Mouse (Mus musculus) stomach, embryonic 15.5 days (tissue): ENCODE data around the gene Ankrd33b. TPM values are rescaled to one million over a fixed set of nuclear protein-coding genes. Genes with fewer than 3 reads are reported as not detected.

Experiments used
- ATAC-seq: fragments of 200-750 bp; cut with Nextera tagmentation; 2 replicates; pipeline ENCODE4 v1.8.0; 2017; ENCODE audit warnings: low read depth, moderate number of reproducible peaks, moderate TSS enrichment; ENCODE audit not compliant: insufficient read depth, low FRiP score
- H3K27ac ChIP-seq: fragments of 300-500 bp; sonication (generic); 2 replicates; pipeline ENCODE4 v1.5.1; 2015; ENCODE audit warnings: mild to moderate bottlenecking, inconsistent platforms
- H3K27me3 ChIP-seq: fragments of 300-500 bp; sonication (generic); replicated peaks from 2 replicates; pipeline ENCODE4 v1.6.1; 2015; ENCODE audit warnings: inconsistent platforms
- H3K36me3 ChIP-seq: fragments of 300-500 bp; sonication (generic); 2 replicates; pipeline ENCODE4 v1.6.1; 2015; ENCODE audit warnings: inconsistent platforms
- H3K4me1 ChIP-seq: fragments of 300-500 bp; sonication (generic); 2 replicates; pipeline ENCODE4 v1.6.1; 2015; ENCODE audit warnings: inconsistent platforms
- H3K4me2 ChIP-seq: fragments of 300-500 bp; sonication (generic); 2 replicates; pipeline ENCODE4 v1.6.1; 2015; ENCODE audit warnings: mild to moderate bottlenecking, inconsistent platforms
- H3K4me3 ChIP-seq: fragments of 300-500 bp; sonication (generic); replicated peaks from 2 replicates; pipeline ENCODE4 v1.5.1; 2015; ENCODE audit warnings: inconsistent platforms
- H3K9ac ChIP-seq: fragments of 300-500 bp; sonication (generic); 2 replicates; pipeline ENCODE4 v1.6.1; 2015; ENCODE audit warnings: inconsistent platforms
- H3K9me3 ChIP-seq: fragments of 300-500 bp; sonication (generic); 2 replicates; pipeline ENCODE4 v1.6.1; 2016; ENCODE audit warnings: inconsistent platforms
- WGBS: fragments of 180-500 bp; shearing (Covaris S2); methylation state at CpG from one replicate; pipeline ENCODE4 v1.1.7; 2015; 5-methylcytosine and 5-hydroxymethylcytosine counted together
- polyA plus RNA-seq: library from polyadenylated mRNA; unstranded; fragments of >200 nt; fragmentation: Nextera tagmentation; extraction: Ambion mirVana; gene quantifications from 2 replicates; pipeline ENCODE4 v1.2.1, GENCODE M21; 2015

Ankrd33b gene
- polyA plus RNA-seq, 1 experiment from 2014 or later, result 0.87 TPM

GRCm38 (mm10) chr15:31365720-31366591 is 1.6 kb downstream of the Ankrd33b start:
- Histone ChIP-seq H3K27ac (no peak overlapping the region), H3K9me3 (no peaks in the 10 kb centered on the region), H3K9ac (no peak overlapping the region), H3K27me3 (peaks cover 42% of the 10 kb centered on the region), H3K4me2 (peak overlapping the region; percentile 98), H3K36me3 (no peaks in the 10 kb centered on the region), H3K4me1 (peaks cover 7% of the 10 kb centered on the region; the same call in 1 of the 2 replicates), H3K4me3 (peak overlapping the region; percentile 53)
- WGBS, result 3% methylated on average over 37 of the region's 37 CpGs
- no peak for ATAC-seq

GRCm38 (mm10) chr15:31365041-31365719 is 2.3 kb downstream of the Ankrd33b start:
- ATAC-seq, result no peak
- H3K27me3 ChIP-seq, result peaks cover 42% of the 10 kb centered on the region

GRCm38 (mm10) chr15:31364396-31364795 is 3.1 kb downstream of the Ankrd33b start:
- Histone ChIP-seq H3K4me3 (no peak overlapping the region), H3K4me1 (peaks cover 7% of the 10 kb centered on the region; the same call in 1 of the 2 replicates), H3K9ac (no peak overlapping the region), H3K36me3 (no peaks in the 10 kb centered on the region), H3K27me3 (peaks cover 38% of the 10 kb centered on the region), H3K4me2 (no peak overlapping the region), H3K27ac (no peak overlapping the region), H3K9me3 (no peaks in the 10 kb centered on the region)
- no peak for ATAC-seq
- WGBS, result 73% methylated on average over 6 of the region's 6 CpGs

More at GRCm38 (mm10) chr15:31365041-31365719, 2.3 kb downstream of the Ankrd33b start:
- Histone ChIP-seq H3K9me3 (no peaks in the 10 kb centered on the region), H3K4me2 (peak overlapping the region; percentile 98), H3K36me3 (no peaks in the 10 kb centered on the region), H3K9ac (no peak overlapping the region), H3K27ac (no peak overlapping the region), H3K4me3 (peak overlapping the region; percentile 53), H3K4me1 (peaks cover 7% of the 10 kb centered on the region; the same call in 1 of the 2 replicates)
- WGBS, result 31% methylated on average over 11 of the region's 11 CpGs

- Histone ChIP-seq H3K27me3 (peaks cover 34% of the 10 kb centered on the region), H3K36me3 (no peaks in the 10 kb centered on the region), H3K4me2 (no peak overlapping the region), H3K9ac (no peak overlapping the region), H3K4me1 (peaks cover 7% of the 10 kb centered on the region; the same call in 1 of the 2 replicates), H3K4me3 (no peak overlapping the region), H3K27ac (no peak overlapping the region), H3K9me3 (no peaks in the 10 kb centered on the region)
- WGBS, result 76% methylated on average over 8 of the region's 8 CpGs
- no peak for ATAC-seq
These were observed 3.6 kb downstream of the Ankrd33b start for GRCm38 (mm10) chr15:31363981-31364361.

- WGBS, result 85% methylated on average over 13 of the region's 13 CpGs
- no peaks in the 10 kb centered on the region for H3K36me3 ChIP-seq
- peaks cover 29% of the 10 kb centered on the region for H3K27me3 ChIP-seq
- no peak overlapping the region for H3K27ac ChIP-seq
- no peak overlapping the region for H3K4me2 ChIP-seq
- no peaks in the 10 kb centered on the region for H3K9me3 ChIP-seq
- H3K4me3 ChIP-seq, result no peak overlapping the region
- peaks cover 7% of the 10 kb centered on the region; the same call in 1 of the 2 replicates for H3K4me1 ChIP-seq
- no peak overlapping the region for H3K9ac ChIP-seq
- ATAC-seq, result no peak
These were observed 4.1 kb downstream of the Ankrd33b start for GRCm38 (mm10) chr15:31363241-31363980.

- no peak for ATAC-seq
- Histone ChIP-seq H3K27me3 (peaks cover 11% of the 10 kb centered on the region), H3K4me2 (no peak overlapping the region), H3K9me3 (no peaks in the 10 kb centered on the region), H3K4me3 (no peak overlapping the region), H3K27ac (no peak overlapping the region), H3K9ac (no peak overlapping the region), H3K4me1 (0 out of 2 replicates have a peak, but pooled peaks cover 4% of the 10 kb centered on the region), H3K36me3 (no peaks in the 10 kb centered on the region)
- WGBS, result 83% methylated on average over 9 of the region's 9 CpGs
These were observed 6.2 kb downstream of the Ankrd33b start for GRCm38 (mm10) chr15:31361259-31361853.

DNA sequence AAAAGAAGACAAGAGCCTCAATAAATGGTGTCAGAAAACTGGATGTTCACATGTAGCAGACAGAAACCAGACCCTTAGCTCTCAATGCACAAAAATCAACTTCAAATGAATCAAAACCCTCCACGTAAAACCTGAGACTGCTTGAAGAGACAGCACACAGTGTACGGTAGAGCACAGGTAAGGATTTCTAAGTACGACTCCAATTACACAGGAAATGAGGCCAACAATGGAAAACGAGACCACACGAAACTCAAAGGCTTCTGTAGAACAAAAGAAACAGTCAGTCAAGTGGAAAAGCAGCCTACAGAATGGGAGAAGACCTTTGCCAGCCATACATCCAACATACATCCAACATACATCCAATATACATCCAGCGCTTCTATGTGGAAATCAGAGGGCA is 6.9 kb downstream of the Ankrd33b start:
- 78% methylated on average over 6 of the region's 6 CpGs for WGBS
- peaks cover 9% of the 10 kb centered on the region for H3K27me3 ChIP-seq
- H3K4me3 ChIP-seq, result no peak overlapping the region
- H3K9me3 ChIP-seq, result no peaks in the 10 kb centered on the region
- H3K36me3 ChIP-seq, result no peaks in the 10 kb centered on the region
- H3K4me2 ChIP-seq, result no peak overlapping the region
- no peak overlapping the region for H3K9ac ChIP-seq
- 0 out of 2 replicates have a peak, but pooled peaks cover 2% of the 10 kb centered on the region for H3K4me1 ChIP-seq
- no peak overlapping the region for H3K27ac ChIP-seq
- ATAC-seq, result no peak

GRCm38 (mm10) chr15:31359805-31360204 is 7.7 kb downstream of the Ankrd33b start:
- Histone ChIP-seq H3K27me3 (peaks cover under 1% of the 10 kb centered on the region), H3K9ac (no peak overlapping the region), H3K9me3 (no peaks in the 10 kb centered on the region), H3K4me3 (no peak overlapping the region), H3K4me2 (no peak overlapping the region), H3K27ac (no peak overlapping the region), H3K4me1 (no peaks in the 10 kb centered on the region), H3K36me3 (no peaks in the 10 kb centered on the region)
- WGBS, result 86% methylated on average over 6 of the region's 6 CpGs
- no peak for ATAC-seq

DNA sequence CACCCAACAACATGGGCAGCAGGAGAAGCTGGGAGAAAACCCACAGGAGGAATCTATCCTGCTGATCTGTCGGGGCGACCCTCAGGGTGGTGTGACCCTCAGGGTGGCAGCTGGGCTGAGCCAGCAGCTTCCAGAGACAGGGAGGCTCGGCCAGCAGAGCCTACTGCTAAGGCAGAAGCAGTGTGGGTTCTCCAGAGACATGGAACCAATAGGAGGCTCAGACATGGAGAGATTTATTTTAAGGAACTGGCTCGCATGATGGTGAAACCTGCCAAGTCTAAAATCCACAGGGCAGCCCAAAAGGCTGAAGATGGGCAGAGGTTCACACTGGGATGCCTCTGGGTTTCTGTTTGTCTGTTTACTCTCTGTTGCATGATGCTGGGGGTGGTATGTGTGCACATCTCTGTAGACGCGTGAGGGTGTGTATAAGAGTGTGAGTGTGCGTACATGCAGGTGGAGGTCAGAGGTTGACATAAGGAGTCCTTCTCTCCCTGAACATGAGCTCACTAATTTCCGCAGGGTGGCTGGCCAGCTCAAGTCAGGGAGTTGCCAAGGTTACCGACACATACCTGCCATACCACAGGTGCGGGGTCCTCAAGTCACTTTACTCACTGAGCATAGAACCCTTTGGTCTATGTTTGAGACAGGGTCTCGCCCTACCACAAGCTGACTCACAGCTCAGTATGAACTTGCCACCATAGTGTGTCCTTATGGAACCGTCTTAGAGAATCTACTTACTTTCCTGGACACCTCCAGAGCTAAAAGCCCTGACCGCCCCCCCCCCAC is 14.8 kb downstream of the Ankrd33b start:
- Histone ChIP-seq H3K4me1 (no peaks in the 10 kb centered on the region), H3K9me3 (no peaks in the 10 kb centered on the region), H3K27ac (no peak overlapping the region), H3K36me3 (no peaks in the 10 kb centered on the region), H3K4me2 (no peak overlapping the region), H3K9ac (no peak overlapping the region), H3K27me3 (no peaks in the 10 kb centered on the region), H3K4me3 (no peak overlapping the region)
- ATAC-seq, result no peak
- WGBS, result 74% methylated on average over 13 of the region's 13 CpGs

GRCm38 (mm10) chr15:31349810-31350341 is 17.6 kb downstream of the Ankrd33b start:
- no peaks in the 10 kb centered on the region for H3K4me1 ChIP-seq
- H3K4me3 ChIP-seq, result no peak overlapping the region
- H3K27ac ChIP-seq, result 0 out of 2 replicates have a peak overlapping the region, but pooled peaks have one; percentile 11
- H3K4me2 ChIP-seq, result no peak overlapping the region
- no peak overlapping the region for H3K9ac ChIP-seq
- no peaks in the 10 kb centered on the region for H3K9me3 ChIP-seq
- no peaks in the 10 kb centered on the region for H3K36me3 ChIP-seq
- H3K27me3 ChIP-seq, result no peaks in the 10 kb centered on the region
- no peak for ATAC-seq
- 69% methylated on average over 7 of the region's 7 CpGs for WGBS
